Mouse (Mus musculus): ENCODE measurements around the gene Ebf1. TPM values are rescaled to one million over a fixed set of nuclear protein-coding genes. Genes with fewer than 3 reads are reported as not detected.
A peak's percentile ranks its signal among the peaks of the same experiment; 100 is the strongest.

Gene Ebf1
- polyA plus RNA-seq, 1 experiment from 2014 or later: 10.0 TPM

GRCm38 (mm10) chr11:44638193-44638754 is 21.2 kb downstream of the Ebf1 start:
- H3K27ac ChIP-seq (ENCODE audit: low read depth): no peak overlapping the region
- 22% methylated on average over 4 of the region's 4 CpGs for WGBS
- no peak overlapping the region for H3K4me2 ChIP-seq (ENCODE audit: low read length)
- ATAC-seq (replicated peaks; ENCODE audit: low FRiP score, low TSS enrichment, low read depth) (peak; percentile 47; the same call in 1 of the 2 replicates), DNase-seq (ENCODE audit: low spot score) (peak; percentile 58)
- H3K36me3 ChIP-seq (ENCODE audit: control insufficient read depth, insufficient read depth, low read length): no peaks in the 10 kb centered on the region
- H3K27me3 ChIP-seq (replicated peaks; ENCODE audit: control insufficient read depth, insufficient read depth, low read length): peaks cover 11% of the 10 kb centered on the region
- H3K4me3 ChIP-seq (ENCODE audit: low read depth, low read length): no peak overlapping the region
- H3K4me1 ChIP-seq (replicated peaks; ENCODE audit: control insufficient read depth, insufficient read depth, low read length): no peaks in the 10 kb centered on the region; the same call in 1 of the 2 replicates
- no peak overlapping the region for H3K9ac ChIP-seq (ENCODE audit: low read length)
- no peaks in the 10 kb centered on the region for H3K9me3 ChIP-seq (ENCODE audit: control insufficient read depth, low read length)

GRCm38 (mm10) chr11:44641496-44641895 is 24.4 kb downstream of the Ebf1 start:
- Histone ChIP-seq H3K27me3 (replicated peaks; ENCODE audit: control insufficient read depth, insufficient read depth, low read length) (peaks cover 11% of the 10 kb centered on the region), H3K9ac (ENCODE audit: low read length) (no peak overlapping the region), H3K27ac (ENCODE audit: low read depth) (no peak overlapping the region), H3K4me1 (replicated peaks; ENCODE audit: control insufficient read depth, insufficient read depth, low read length) (no peaks in the 10 kb centered on the region; the same call in 1 of the 2 replicates), H3K9me3 (ENCODE audit: control insufficient read depth, low read length) (no peaks in the 10 kb centered on the region), H3K36me3 (ENCODE audit: control insufficient read depth, insufficient read depth, low read length) (no peaks in the 10 kb centered on the region), H3K4me3 (ENCODE audit: low read depth, low read length) (no peak overlapping the region), H3K4me2 (ENCODE audit: low read length) (no peak overlapping the region)
- ATAC-seq (replicated peaks; ENCODE audit: low FRiP score, low TSS enrichment, low read depth) (no peak), DNase-seq (ENCODE audit: low spot score) (no peak)
- WGBS: 70% methylated on average over 2 of the region's 2 CpGs

GRCm38 (mm10) chr11:44654340-44655019 is 37.4 kb downstream of the Ebf1 start:
- no peak overlapping the region for H3K4me2 ChIP-seq (ENCODE audit: low read length)
- H3K9ac ChIP-seq (ENCODE audit: low read length): no peak overlapping the region
- WGBS: 78% methylated on average over 8 of the region's 8 CpGs
- no peak overlapping the region for H3K4me3 ChIP-seq (ENCODE audit: low read depth, low read length)
- no peaks in the 10 kb centered on the region for H3K36me3 ChIP-seq (ENCODE audit: control insufficient read depth, insufficient read depth, low read length)
- DNase-seq (ENCODE audit: low spot score): no peak
- H3K9me3 ChIP-seq (ENCODE audit: control insufficient read depth, low read length): no peaks in the 10 kb centered on the region
- H3K4me1 ChIP-seq (replicated peaks; ENCODE audit: control insufficient read depth, insufficient read depth, low read length): no peaks in the 10 kb centered on the region; the same call in 1 of the 2 replicates
- ATAC-seq (replicated peaks; ENCODE audit: low FRiP score, low TSS enrichment, low read depth): no peak
- 0 out of 2 replicates have a peak, but pooled peaks cover 3% of the 10 kb centered on the region for H3K27me3 ChIP-seq (replicated peaks; ENCODE audit: control insufficient read depth, insufficient read depth, low read length)
- no peak overlapping the region for H3K27ac ChIP-seq (ENCODE audit: low read depth)

GRCm38 (mm10) chr11:44655468-44655867 is 38.4 kb downstream of the Ebf1 start:
- H3K36me3 ChIP-seq (ENCODE audit: control insufficient read depth, insufficient read depth, low read length): no peaks in the 10 kb centered on the region
- no peak for DNase-seq (ENCODE audit: low spot score)
- H3K9ac ChIP-seq (ENCODE audit: low read length): no peak overlapping the region
- no peak overlapping the region for H3K27ac ChIP-seq (ENCODE audit: low read depth)
- no peaks in the 10 kb centered on the region; the same call in 1 of the 2 replicates for H3K4me1 ChIP-seq (replicated peaks; ENCODE audit: control insufficient read depth, insufficient read depth, low read length)
- no peak overlapping the region for H3K4me2 ChIP-seq (ENCODE audit: low read length)
- no peak overlapping the region for H3K4me3 ChIP-seq (ENCODE audit: low read depth, low read length)
- no peak for ATAC-seq (replicated peaks; ENCODE audit: low FRiP score, low TSS enrichment, low read depth)
- H3K9me3 ChIP-seq (ENCODE audit: control insufficient read depth, low read length): no peaks in the 10 kb centered on the region
- 0 out of 2 replicates have a peak, but pooled peaks cover 5% of the 10 kb centered on the region for H3K27me3 ChIP-seq (replicated peaks; ENCODE audit: control insufficient read depth, insufficient read depth, low read length)
- WGBS: 42% methylated on average over 5 of the region's 5 CpGs

- H3K27ac ChIP-seq (ENCODE audit: low read depth): no peak overlapping the region
- H3K9ac ChIP-seq (ENCODE audit: low read length): no peak overlapping the region
- H3K4me1 ChIP-seq (replicated peaks; ENCODE audit: control insufficient read depth, insufficient read depth, low read length): no peaks in the 10 kb centered on the region; the same call in 1 of the 2 replicates
- no peak overlapping the region for H3K4me3 ChIP-seq (ENCODE audit: low read depth, low read length)
- DNase-seq (ENCODE audit: low spot score): no peak
- H3K4me2 ChIP-seq (ENCODE audit: low read length): no peak overlapping the region
- ATAC-seq (replicated peaks; ENCODE audit: low FRiP score, low TSS enrichment, low read depth): no peak
- H3K9me3 ChIP-seq (ENCODE audit: control insufficient read depth, low read length): no peaks in the 10 kb centered on the region
- 0 out of 2 replicates have a peak, but pooled peaks cover 2% of the 10 kb centered on the region for H3K27me3 ChIP-seq (replicated peaks; ENCODE audit: control insufficient read depth, insufficient read depth, low read length)
- H3K36me3 ChIP-seq (ENCODE audit: control insufficient read depth, insufficient read depth, low read length): no peaks in the 10 kb centered on the region
Measured at GRCm38 (mm10) chr11:44656916-44657315, 39.8 kb downstream of the Ebf1 start.

GRCm38 (mm10) chr11:44657833-44658395 is 40.8 kb downstream of the Ebf1 start:
- H3K4me2 ChIP-seq (ENCODE audit: low read length): no peak overlapping the region
- no peak overlapping the region for H3K9ac ChIP-seq (ENCODE audit: low read length)
- 64% methylated on average over 6 of the region's 6 CpGs for WGBS
- DNase-seq (ENCODE audit: low spot score) (no peak), ATAC-seq (replicated peaks; ENCODE audit: low FRiP score, low TSS enrichment, low read depth) (no peak)
- H3K36me3 ChIP-seq (ENCODE audit: control insufficient read depth, insufficient read depth, low read length): no peaks in the 10 kb centered on the region
- H3K27ac ChIP-seq (ENCODE audit: low read depth): no peak overlapping the region
- H3K27me3 ChIP-seq (replicated peaks; ENCODE audit: control insufficient read depth, insufficient read depth, low read length): 0 out of 2 replicates have a peak, but pooled peaks cover 2% of the 10 kb centered on the region
- H3K4me3 ChIP-seq (ENCODE audit: low read depth, low read length): no peak overlapping the region
- no peaks in the 10 kb centered on the region; the same call in 1 of the 2 replicates for H3K4me1 ChIP-seq (replicated peaks; ENCODE audit: control insufficient read depth, insufficient read depth, low read length)
- no peaks in the 10 kb centered on the region for H3K9me3 ChIP-seq (ENCODE audit: control insufficient read depth, low read length)

- H3K4me3 ChIP-seq (ENCODE audit: low read depth, low read length): no peak overlapping the region
- H3K9ac ChIP-seq (ENCODE audit: low read length): no peak overlapping the region
- H3K9me3 ChIP-seq (ENCODE audit: control insufficient read depth, low read length): no peaks in the 10 kb centered on the region
- DNase-seq (ENCODE audit: low spot score) (no peak), ATAC-seq (replicated peaks; ENCODE audit: low FRiP score, low TSS enrichment, low read depth) (no peak)
- 81% methylated on average over 5 of the region's 5 CpGs for WGBS
- no peak overlapping the region for H3K4me2 ChIP-seq (ENCODE audit: low read length)
- H3K4me1 ChIP-seq (replicated peaks; ENCODE audit: control insufficient read depth, insufficient read depth, low read length): peaks cover 18% of the 10 kb centered on the region
- no peaks in the 10 kb centered on the region for H3K36me3 ChIP-seq (ENCODE audit: control insufficient read depth, insufficient read depth, low read length)
- no peak overlapping the region for H3K27ac ChIP-seq (ENCODE audit: low read depth)
- peaks cover 20% of the 10 kb centered on the region; the same call in 1 of the 2 replicates for H3K27me3 ChIP-seq (replicated peaks; ENCODE audit: control insufficient read depth, insufficient read depth, low read length)
Measured at GRCm38 (mm10) chr11:44661875-44662274, 44.8 kb downstream of the Ebf1 start.

- ATAC-seq (replicated peaks; ENCODE audit: low FRiP score, low TSS enrichment, low read depth) (no peak), DNase-seq (ENCODE audit: low spot score) (peak; percentile 47)
- Histone ChIP-seq H3K4me2 (ENCODE audit: low read length) (no peak overlapping the region), H3K9ac (ENCODE audit: low read length) (no peak overlapping the region), H3K36me3 (ENCODE audit: control insufficient read depth, insufficient read depth, low read length) (no peaks in the 10 kb centered on the region), H3K4me1 (replicated peaks; ENCODE audit: control insufficient read depth, insufficient read depth, low read length) (peaks cover 22% of the 10 kb centered on the region), H3K27ac (ENCODE audit: low read depth) (no peak overlapping the region), H3K27me3 (replicated peaks; ENCODE audit: control insufficient read depth, insufficient read depth, low read length) (peaks cover 20% of the 10 kb centered on the region; the same call in 1 of the 2 replicates), H3K9me3 (ENCODE audit: control insufficient read depth, low read length) (no peaks in the 10 kb centered on the region), H3K4me3 (ENCODE audit: low read depth, low read length) (no peak overlapping the region)
- WGBS: 64% methylated on average over 4 of the region's 4 CpGs
Measured at GRCm38 (mm10) chr11:44663609-44664141, 46.6 kb downstream of the Ebf1 start.
